Mouse (Mus musculus): ENCODE measurements around the gene Dlg2.

DNA sequence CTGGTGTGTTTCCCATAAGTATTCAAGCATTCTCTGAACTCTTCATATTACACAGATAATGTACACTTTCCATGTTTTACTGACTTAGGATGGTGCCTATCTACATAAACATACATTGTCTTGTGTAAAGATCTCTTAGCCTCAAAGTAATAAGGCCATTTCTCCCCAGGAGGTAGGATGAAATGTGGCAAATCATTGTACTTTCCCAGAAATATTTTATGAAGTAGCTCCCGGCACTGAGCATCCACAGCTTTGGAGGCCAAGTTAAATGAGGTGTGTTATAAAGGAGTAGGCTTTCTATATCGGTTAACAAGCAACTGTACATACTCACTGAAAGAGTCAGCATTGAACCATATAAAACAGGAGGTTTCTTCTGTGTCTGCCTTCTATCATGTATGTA, 1960.7 kb downstream of the Dlg2 start:
- TF ChIP-seq POLR2A (IDR thresholded peaks at IDR 0.05; ENCODE audit: borderline replicate concordance, extremely low read depth, insufficient read depth, insufficient read length, poor library complexity, severe bottlenecking), result no peak
- no peak for TF ChIP-seq CTCF (IDR thresholded peaks at IDR 0.05; ENCODE audit: borderline replicate concordance, extremely low read depth, insufficient read depth, insufficient read length)

All from brain, embryonic 14.5 days (tissue).